Mouse (Mus musculus) CD4-positive, CD25-positive, alpha-beta regulatory T cell, adult 4 months (primary cell): ENCODE results near the gene Crybg1. TPM values are rescaled to one million over a fixed set of nuclear protein-coding genes. Genes with fewer than 3 reads are reported as not detected.

Experiments
- ATAC-seq: one replicate; pipeline ENCODE4 v1.8.0; 2017
- polyA plus RNA-seq, 2 experiments: library from polyadenylated mRNA; unstranded; fragments of 100-300 nt; shearing (Covaris generic); gene quantifications; one replicate each; pipeline ENCODE4 v1.2.1; 2017

The Crybg1 gene
- polyA plus RNA-seq: 10 to 100 TPM; 23.9 to 24.8 TPM

- ATAC-seq: peak; percentile 62
Observed at GRCm38 (mm10) chr10:44148337-44149317, at the start of gene Crybg1. Crybg1 (minus strand) TSS chr10:44148853.

- ATAC-seq: no peak
Observed at GRCm38 (mm10) chr10:44177365-44177764, 28.7 kb upstream of the Crybg1 start.

- no peak for ATAC-seq
Observed at GRCm38 (mm10) chr10:44176548-44176947, 27.9 kb upstream of the Crybg1 start.

- ATAC-seq: no peak
Observed at GRCm38 (mm10) chr10:44176120-44176519, 27.5 kb upstream of the Crybg1 start.

GRCm38 (mm10) chr10:44170145-44170544, 21.5 kb upstream of the Crybg1 start:
- ATAC-seq: no peak

GRCm38 (mm10) chr10:44167061-44167460, 18.4 kb upstream of the Crybg1 start:
- no peak for ATAC-seq

- no peak for ATAC-seq
Observed at GRCm38 (mm10) chr10:44164258-44164975, 15.8 kb upstream of the Crybg1 start.

GRCm38 (mm10) chr10:44163028-44163427, 14.4 kb upstream of the Crybg1 start:
- no peak for ATAC-seq

- no peak for ATAC-seq
Observed at GRCm38 (mm10) chr10:44160150-44160549, 11.5 kb upstream of the Crybg1 start.

GRCm38 (mm10) chr10:44157489-44157888, 8.8 kb upstream of the Crybg1 start:
- no peak for ATAC-seq

GRCm38 (mm10) chr10:44150501-44150900, 1.8 kb upstream of the Crybg1 start:
- ATAC-seq: no peak

GRCm38 (mm10) chr10:44143401-44143800, 5.3 kb downstream of the Crybg1 start:
- no peak for ATAC-seq

- no peak for ATAC-seq
Observed at GRCm38 (mm10) chr10:44138137-44138855, 10.4 kb downstream of the Crybg1 start.

- no peak for ATAC-seq
Observed at GRCm38 (mm10) chr10:44126047-44126446, 22.6 kb downstream of the Crybg1 start.

- no peak for ATAC-seq
Observed at GRCm38 (mm10) chr10:44124400-44124933, 24.2 kb downstream of the Crybg1 start.

GRCm38 (mm10) chr10:44118616-44119015, 30.0 kb downstream of the Crybg1 start:
- no peak for ATAC-seq

- no peak for ATAC-seq
Observed at GRCm38 (mm10) chr10:44116796-44117195, 31.9 kb downstream of the Crybg1 start.

- no peak for ATAC-seq
Observed at GRCm38 (mm10) chr10:44114611-44115010, 34.0 kb downstream of the Crybg1 start.

GRCm38 (mm10) chr10:44112005-44112675, 36.5 kb downstream of the Crybg1 start:
- ATAC-seq: no peak

- ATAC-seq: no peak
Observed at GRCm38 (mm10) chr10:44111168-44111567, 37.5 kb downstream of the Crybg1 start.

- no peak for ATAC-seq
Observed at GRCm38 (mm10) chr10:44110460-44110859, 38.2 kb downstream of the Crybg1 start.

GRCm38 (mm10) chr10:44094794-44095193, 53.9 kb downstream of the Crybg1 start:
- ATAC-seq: no peak
